Mouse (Mus musculus) hindbrain, embryonic 16.5 days (tissue): ENCODE measurements at regions not wholly inside any gene's neighbourhood (a gene's known extent, or its start where the extent isn't known, plus 50 kb on each side); places are given as distances from the start of the nearest gene placed in this dataset.

Experiments used
- ATAC-seq: fragments of 200-750 bp; cut with Nextera tagmentation; 2 replicates; pipeline ENCODE4 v1.8.0; 2017; ENCODE audit warnings: moderate TSS enrichment, moderate library complexity
- H3K27ac ChIP-seq: fragments of 300-500 bp; sonication (generic); 2 replicates; pipeline ENCODE4 v1.5.1; 2014; ENCODE audit warnings: low read depth, mild to moderate bottlenecking, control low read depth, low read length, moderate library complexity
- H3K27me3 ChIP-seq: fragments of 300-500 bp; sonication (generic); replicated peaks from 2 replicates; pipeline ENCODE4 v1.6.1; 2014; ENCODE audit warnings: low read length; ENCODE audit not compliant: control insufficient read depth, insufficient read depth
- H3K36me3 ChIP-seq: fragments of 300-500 bp; sonication (generic); 2 replicates; pipeline ENCODE4 v1.6.1; 2014; ENCODE audit warnings: mild to moderate bottlenecking, low read length, moderate library complexity, mixed read lengths; ENCODE audit not compliant: control insufficient read depth, insufficient read depth
- H3K4me1 ChIP-seq: fragments of 300-500 bp; sonication (generic); 2 replicates; pipeline ENCODE4 v1.6.1; 2014; ENCODE audit warnings: low read depth, low read length; ENCODE audit not compliant: control insufficient read depth, insufficient read depth
- H3K4me2 ChIP-seq: fragments of 300-500 bp; sonication (generic); 2 replicates; pipeline ENCODE4 v1.6.1; 2014; ENCODE audit warnings: mild to moderate bottlenecking, low read length, control low read depth, moderate library complexity
- H3K4me3 ChIP-seq: fragments of 300-500 bp; sonication (generic); 2 replicates; pipeline ENCODE4 v1.5.1; 2014; ENCODE audit warnings: mild to moderate bottlenecking, low read length, control low read depth, moderate library complexity
- H3K9ac ChIP-seq: fragments of 300-500 bp; sonication (generic); 2 replicates; pipeline ENCODE4 v1.6.1; 2014; ENCODE audit warnings: low read depth, mild to moderate bottlenecking, control low read depth, low read length, moderate library complexity
- H3K9me3 ChIP-seq: fragments of 300-500 bp; sonication (generic); 2 replicates; pipeline ENCODE4 v1.6.1; 2014; ENCODE audit warnings: mild to moderate bottlenecking, low read length, moderate library complexity; ENCODE audit not compliant: control insufficient read depth
- WGBS: fragments of 180-500 bp; shearing (Covaris S2); extraction: QIAGEN DNeasy Blood & Tissue Kit; methylation state at CpG from one replicate; pipeline ENCODE4 v1.1.7; 2014; 5-methylcytosine and 5-hydroxymethylcytosine counted together

DNA sequence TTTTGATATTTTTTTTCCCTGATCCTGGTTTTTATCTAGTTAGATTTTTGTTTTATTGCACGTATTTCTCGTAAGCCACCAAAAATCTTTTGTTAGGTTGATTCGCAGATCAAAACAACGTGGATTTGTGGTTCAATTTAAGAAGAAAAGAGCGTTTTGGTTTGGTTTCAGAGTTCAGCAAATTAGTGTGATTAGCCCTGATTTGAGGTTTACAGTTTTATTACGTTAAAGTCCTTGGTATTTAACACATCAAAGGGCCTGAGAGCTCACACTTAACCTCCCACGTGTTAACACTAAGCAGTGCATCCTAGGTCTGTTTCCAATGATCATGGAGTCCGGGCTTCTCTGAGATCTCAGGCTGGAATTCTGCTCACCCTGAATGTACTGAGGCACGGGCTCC, 107.5 kb upstream of the Smim23 start:
- Histone ChIP-seq H3K9me3 (no peaks in the 10 kb centered on the region), H3K9ac (no peak overlapping the region), H3K36me3 (no peaks in the 10 kb centered on the region), H3K27me3 (no peaks in the 10 kb centered on the region), H3K27ac (no peak overlapping the region), H3K4me2 (no peak overlapping the region), H3K4me1 (no peaks in the 10 kb centered on the region), H3K4me3 (no peak overlapping the region)
- WGBS = 64% methylated on average over 9 of the region's 9 CpGs
- ATAC-seq = no peak

DNA sequence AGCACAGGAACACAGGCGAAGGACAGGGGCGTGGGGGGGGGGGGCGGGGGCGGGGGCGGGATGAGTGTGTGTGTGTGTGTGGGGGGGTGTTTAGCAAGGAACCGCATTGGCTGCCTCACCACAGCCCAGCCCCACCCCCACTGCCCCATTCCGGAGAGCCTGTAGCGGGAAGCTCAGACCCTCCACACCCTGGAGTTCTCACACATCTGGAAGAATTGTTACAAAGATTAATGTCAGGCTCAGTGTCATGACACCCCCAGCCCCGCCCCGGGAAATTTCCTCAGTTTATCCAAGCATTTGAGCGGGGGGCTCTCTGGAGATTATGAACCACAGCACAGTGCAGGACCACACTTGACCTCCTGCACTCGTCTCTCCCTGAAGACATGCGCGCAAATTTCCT, 106.6 kb upstream of the Smim23 start:
- H3K36me3 ChIP-seq = no peaks in the 10 kb centered on the region
- H3K4me1 ChIP-seq = no peaks in the 10 kb centered on the region; the same call in 1 of the 2 replicates
- H3K9ac ChIP-seq = no peak overlapping the region
- H3K4me2 ChIP-seq = peak overlapping the region; percentile 39
- 16% methylated on average over 14 of the region's 14 CpGs for WGBS
- no peaks in the 10 kb centered on the region for H3K27me3 ChIP-seq
- H3K9me3 ChIP-seq = no peaks in the 10 kb centered on the region
- no peak overlapping the region for H3K4me3 ChIP-seq
- ATAC-seq = no peak; the same call in 1 of the 2 replicates
- no peak overlapping the region for H3K27ac ChIP-seq

DNA sequence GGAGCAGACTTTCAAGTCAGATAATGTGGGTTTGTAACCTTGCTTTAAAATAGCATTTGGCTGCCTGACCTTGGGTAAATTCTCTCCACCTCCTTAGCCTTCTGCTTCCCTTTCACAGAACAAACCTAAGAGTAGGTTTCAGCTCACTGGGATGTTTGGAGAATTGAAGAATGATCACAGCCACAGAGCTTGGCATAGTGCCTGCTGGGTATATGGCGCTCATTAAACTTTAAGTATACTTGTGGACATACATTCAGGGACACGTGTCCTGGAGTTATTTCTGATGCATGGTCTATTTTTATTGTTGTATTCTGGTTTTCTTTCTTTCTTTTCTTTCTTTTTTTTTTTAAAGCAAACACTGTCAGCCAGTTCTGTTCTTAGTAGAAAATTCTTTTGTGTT, 104.4 kb upstream of the Smim23 start:
- no peaks in the 10 kb centered on the region for H3K9me3 ChIP-seq
- H3K4me3 ChIP-seq = no peak overlapping the region
- peaks cover 7% of the 10 kb centered on the region; the same call in 1 of the 2 replicates for H3K4me1 ChIP-seq
- 61% methylated on average over 2 of the region's 2 CpGs for WGBS
- no peaks in the 10 kb centered on the region for H3K36me3 ChIP-seq
- no peak for ATAC-seq
- H3K9ac ChIP-seq = no peak overlapping the region
- no peak overlapping the region for H3K27ac ChIP-seq
- no peak overlapping the region for H3K4me2 ChIP-seq
- H3K27me3 ChIP-seq = no peaks in the 10 kb centered on the region

DNA sequence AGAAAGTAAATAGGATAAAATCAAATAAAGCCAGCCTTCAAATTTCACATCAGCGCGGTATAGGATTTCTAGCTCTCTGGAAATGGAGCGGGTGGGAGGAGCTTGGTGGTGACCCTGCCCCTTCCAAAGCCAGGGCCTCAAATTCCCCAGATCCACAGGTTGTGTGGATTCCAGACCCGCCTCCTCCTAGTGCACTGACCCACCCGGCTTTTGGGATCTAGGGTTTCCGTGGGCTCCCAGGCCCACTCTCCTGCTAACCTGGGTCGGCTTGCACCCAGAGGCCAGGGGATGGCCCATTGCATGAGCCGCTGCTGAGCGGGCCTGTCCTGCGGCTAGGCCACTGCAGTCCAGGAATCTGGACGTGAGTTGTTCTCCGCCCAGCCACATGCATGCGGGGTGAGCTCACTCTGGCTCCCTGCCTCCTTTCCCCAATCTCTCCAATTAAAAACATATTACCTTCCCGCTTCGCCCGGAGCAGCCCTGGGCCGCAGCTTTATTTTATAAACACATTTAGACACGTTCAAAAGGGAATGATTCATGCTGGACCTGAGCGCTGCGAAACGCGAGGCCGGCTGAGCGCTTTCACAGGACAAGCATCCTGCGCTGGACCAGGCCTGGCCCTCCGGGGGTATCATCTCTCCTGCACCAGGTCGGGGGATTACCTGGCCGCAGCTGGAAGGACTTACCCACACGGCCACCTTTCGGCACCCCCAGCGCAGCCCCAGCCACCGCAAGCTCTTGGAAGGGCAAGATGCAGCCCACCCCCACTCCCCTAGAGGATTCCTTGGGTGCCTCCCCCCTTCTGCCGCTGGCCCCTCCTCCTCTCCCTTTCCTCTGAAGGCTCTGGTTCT, 101.2 kb upstream of the Smim23 start:
- H3K4me1 ChIP-seq = peaks cover 7% of the 10 kb centered on the region; the same call in 1 of the 2 replicates
- peak overlapping the region; percentile 55 for H3K9ac ChIP-seq
- H3K27ac ChIP-seq = no peak overlapping the region
- peak; percentile 62 for ATAC-seq
- H3K4me3 ChIP-seq = peak overlapping the region; percentile 19
- H3K9me3 ChIP-seq = no peaks in the 10 kb centered on the region
- peak overlapping the region; percentile 49 for H3K4me2 ChIP-seq
- H3K27me3 ChIP-seq = no peaks in the 10 kb centered on the region
- 8% methylated on average over 33 of the region's 33 CpGs for WGBS
- no peaks in the 10 kb centered on the region for H3K36me3 ChIP-seq

DNA sequence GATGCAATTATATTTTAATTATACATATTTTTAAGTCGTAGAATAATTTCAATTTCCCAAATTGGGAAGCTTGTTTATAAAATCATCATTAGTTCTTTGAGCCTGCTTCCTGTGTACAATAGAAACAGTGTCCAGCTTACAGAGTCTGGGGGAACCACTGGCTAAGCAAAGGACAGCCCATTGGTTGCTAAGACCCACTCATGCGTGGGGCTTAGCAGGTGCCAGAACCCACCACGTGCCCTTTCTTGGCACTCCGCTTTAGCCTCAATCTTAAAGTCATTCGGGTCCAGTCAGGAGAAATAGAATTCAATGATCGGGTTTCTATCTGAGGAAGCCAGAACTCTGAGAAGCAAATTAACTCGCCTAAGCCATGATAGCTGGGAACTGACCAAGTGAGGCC, 100.5 kb upstream of the Smim23 start:
- Histone ChIP-seq H3K4me1 (peaks cover 7% of the 10 kb centered on the region; the same call in 1 of the 2 replicates), H3K9ac (no peak overlapping the region), H3K4me2 (no peak overlapping the region), H3K27ac (no peak overlapping the region), H3K4me3 (no peak overlapping the region), H3K27me3 (no peaks in the 10 kb centered on the region), H3K9me3 (no peaks in the 10 kb centered on the region), H3K36me3 (no peaks in the 10 kb centered on the region)
- no peak for ATAC-seq
- 62% methylated on average over 7 of the region's 7 CpGs for WGBS

DNA sequence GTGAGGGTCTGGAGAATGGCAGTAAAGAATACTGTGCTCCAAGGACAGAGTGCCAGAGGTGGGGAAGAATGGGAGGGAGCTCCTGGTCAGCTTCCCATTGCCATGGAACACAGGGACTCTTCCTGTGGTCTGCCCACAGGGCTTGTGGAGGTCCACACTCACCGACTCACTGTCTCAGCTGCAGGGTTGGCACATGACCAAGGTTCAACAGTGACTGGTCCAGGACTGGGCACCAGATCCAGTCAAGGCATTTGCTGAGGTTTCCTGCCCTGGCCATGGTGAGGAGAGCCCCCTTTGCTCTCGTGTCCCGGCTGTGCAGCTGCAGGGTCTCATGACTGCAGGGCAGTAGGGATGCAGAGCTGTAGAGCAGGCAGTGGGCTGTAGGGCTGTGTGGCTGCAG, 88.7 kb upstream of the Smim23 start:
- no peak overlapping the region for H3K9ac ChIP-seq
- no peaks in the 10 kb centered on the region for H3K9me3 ChIP-seq
- H3K4me3 ChIP-seq = no peak overlapping the region
- no peaks in the 10 kb centered on the region for H3K36me3 ChIP-seq
- H3K4me1 ChIP-seq = no peaks in the 10 kb centered on the region
- no peaks in the 10 kb centered on the region for H3K27me3 ChIP-seq
- H3K27ac ChIP-seq = no peak overlapping the region
- 78% methylated on average over 3 of the region's 3 CpGs for WGBS
- H3K4me2 ChIP-seq = no peak overlapping the region
- peak; percentile 27; the same call in 1 of the 2 replicates for ATAC-seq

DNA sequence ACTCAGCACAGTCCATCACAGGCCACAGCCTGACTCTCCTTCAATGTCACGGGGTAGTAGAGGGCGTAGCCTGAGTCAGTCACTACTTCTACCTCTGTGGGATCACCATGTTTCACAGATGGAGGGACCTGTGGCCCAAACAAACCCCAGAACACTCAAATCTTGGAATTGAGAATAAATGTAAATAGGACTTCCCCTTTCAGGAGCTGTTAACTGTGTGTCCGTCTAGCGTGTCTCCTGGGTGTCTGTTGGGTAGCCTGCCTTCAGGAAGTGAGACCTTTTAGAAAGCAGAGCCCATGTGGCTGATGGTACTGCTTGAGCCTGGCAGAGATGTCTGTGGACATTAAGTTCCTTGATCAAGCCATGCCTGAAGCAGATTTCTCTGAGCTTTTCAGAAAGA, 87.4 kb upstream of the Smim23 start:
- Histone ChIP-seq H3K9me3 (no peaks in the 10 kb centered on the region), H3K27ac (no peak overlapping the region), H3K27me3 (no peaks in the 10 kb centered on the region), H3K4me3 (no peak overlapping the region), H3K36me3 (no peaks in the 10 kb centered on the region), H3K9ac (no peak overlapping the region), H3K4me2 (no peak overlapping the region), H3K4me1 (no peaks in the 10 kb centered on the region)
- WGBS = 82% methylated on average over 4 of the region's 4 CpGs
- ATAC-seq = no peak

DNA sequence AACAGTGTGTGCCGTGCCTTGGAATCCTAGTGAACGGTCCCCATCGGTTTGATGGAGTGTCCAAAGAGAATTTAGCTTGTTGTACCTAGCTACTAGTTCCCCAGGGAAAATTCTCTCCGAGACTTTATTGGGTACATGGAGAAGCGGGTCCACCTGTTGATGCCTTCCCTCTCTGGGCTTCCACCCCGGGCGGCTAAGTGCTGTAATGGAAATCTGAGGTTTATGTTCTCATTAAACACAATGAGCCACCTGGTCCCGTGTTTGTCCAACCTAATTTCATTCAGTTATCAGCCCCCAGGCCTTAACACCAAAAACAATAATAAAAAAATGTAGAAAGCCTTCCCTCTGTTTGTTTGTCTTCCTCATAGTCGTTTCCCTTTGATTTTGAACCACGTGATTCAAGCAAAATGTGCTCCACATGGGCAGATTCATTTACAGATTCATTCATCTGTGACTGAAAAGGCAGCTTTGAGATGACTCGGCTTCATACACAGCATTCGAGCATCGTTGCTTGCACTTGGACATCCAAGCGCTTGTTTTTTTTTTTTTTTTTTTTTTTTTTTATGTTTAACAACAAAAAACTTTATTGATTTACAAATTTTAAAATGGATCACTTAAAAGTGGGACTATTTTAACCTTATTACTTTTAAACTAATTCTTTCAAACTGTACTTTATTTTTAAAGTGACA, 84.5 kb upstream of the Smim23 start:
- no peak for ATAC-seq
- no peaks in the 10 kb centered on the region for H3K36me3 ChIP-seq
- 58% methylated on average over 14 of the region's 14 CpGs for WGBS
- H3K4me2 ChIP-seq = no peak overlapping the region
- H3K9ac ChIP-seq = no peak overlapping the region
- no peaks in the 10 kb centered on the region for H3K9me3 ChIP-seq
- H3K27me3 ChIP-seq = no peaks in the 10 kb centered on the region
- no peak overlapping the region for H3K4me3 ChIP-seq
- H3K27ac ChIP-seq = no peak overlapping the region
- H3K4me1 ChIP-seq = no peaks in the 10 kb centered on the region

DNA sequence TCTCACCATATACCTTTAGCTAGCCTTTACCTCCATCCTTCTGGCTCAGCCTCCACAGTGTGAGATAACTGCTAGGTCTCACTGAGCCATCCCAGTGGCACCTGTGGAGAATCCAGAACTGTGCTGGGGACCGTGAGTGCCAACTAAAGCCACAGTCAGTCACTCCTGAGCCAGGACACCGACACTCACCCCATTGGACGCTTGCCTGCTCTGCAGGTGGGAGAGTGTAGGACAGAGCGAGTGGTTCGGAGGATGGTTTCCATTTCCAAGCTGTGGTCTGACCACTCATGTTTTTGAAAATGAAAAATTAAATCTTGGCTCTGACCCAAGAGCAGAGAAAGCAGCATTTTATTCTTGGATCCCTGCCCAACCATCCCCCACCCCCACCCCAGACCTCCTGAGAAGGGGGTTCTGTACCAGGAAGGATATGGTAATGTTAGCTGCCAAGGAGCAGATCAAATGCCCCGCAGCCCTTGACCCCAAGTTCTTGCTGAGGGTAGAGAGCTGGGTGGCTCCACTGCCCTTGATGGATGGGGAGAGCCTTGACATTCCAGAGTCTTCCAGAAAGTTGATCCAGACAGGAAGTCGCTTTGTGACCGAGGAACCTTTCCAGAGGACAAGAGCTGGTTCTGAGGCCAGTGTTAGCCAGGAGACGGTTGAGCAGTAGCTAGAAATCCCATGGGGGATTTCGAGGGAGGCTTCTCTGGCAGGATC, 83.3 kb upstream of the Smim23 start:
- no peak for ATAC-seq
- H3K4me1 ChIP-seq = peaks cover 3% of the 10 kb centered on the region; the same call in 1 of the 2 replicates
- 59% methylated on average over 10 of the region's 10 CpGs for WGBS
- no peaks in the 10 kb centered on the region for H3K27me3 ChIP-seq
- H3K9ac ChIP-seq = no peak overlapping the region
- H3K9me3 ChIP-seq = no peaks in the 10 kb centered on the region
- H3K36me3 ChIP-seq = no peaks in the 10 kb centered on the region
- no peak overlapping the region for H3K4me3 ChIP-seq
- no peak overlapping the region for H3K27ac ChIP-seq
- no peak overlapping the region for H3K4me2 ChIP-seq
